Mouse (Mus musculus) heart, adult 2 months (tissue): ENCODE measurements at regions not wholly inside any gene's neighbourhood (a gene's known extent, or its start where the extent isn't known, plus 50 kb on each side); places are given as distances from the start of the nearest gene placed in this dataset.

ENCODE experiments used
- CTCF ChIP-seq: fragments of 200-600 bp; IDR thresholded peaks from 2 replicates; pipeline ENCODE4 v1.8.1; 2022; ENCODE audit warnings: antibody characterized with exemption, mild to moderate bottlenecking, moderate library complexity
- EP300 ChIP-seq: fragments of 200-500 bp; IDR thresholded peaks from 2 replicates; pipeline ENCODE4 v1.6.1; 2011; ENCODE audit warnings: low read depth, low read length, control low read depth; ENCODE audit not compliant: insufficient read depth
- POLR2A ChIP-seq: fragments of 200-500 bp; IDR thresholded peaks from 2 replicates; pipeline ENCODE4 v1.6.1; 2011; ENCODE audit warnings: mild to moderate bottlenecking, low read depth, low read length, control low read depth; ENCODE audit not compliant: insufficient read depth

GRCm38 (mm10) chr11:27753212-27753912 is 586.3 kb downstream of the Gm6685 start:
- TF ChIP-seq EP300, result no peak
- peak; percentile 50 for TF ChIP-seq CTCF
- no peak for TF ChIP-seq POLR2A
